Mouse (Mus musculus): Measurements from ENCODE around the gene Gm21060.
"Not testable (repeated sequence)": the region's sequence is repeated elsewhere in the genome, so short reads cannot be mapped to it uniquely, and the experiment has no call there.

- not testable (repeated sequence) for TF ChIP-seq CTCF (IDR thresholded peaks at IDR 0.05; ENCODE audit: low read depth, low read length); POLR2A (IDR thresholded peaks at IDR 0.05; ENCODE audit: borderline replicate concordance, low read depth, low read length)
Observed at GRCm38 (mm10) chr19:61247334-61247733, 49.5 kb downstream of the Gm21060 start.
